Mouse (Mus musculus) hindbrain, embryonic 15.5 days (tissue): Measurements from ENCODE around the gene Prokr2. TPM values are rescaled to one million over a fixed set of nuclear protein-coding genes. Genes with fewer than 3 reads are reported as not detected.

Experiments
- ATAC-seq: fragments of 200-750 bp; cut with Nextera tagmentation; 2 replicates; pipeline ENCODE4 v1.8.0; 2017; ENCODE audit warnings: low read depth, moderate number of reproducible peaks, moderate TSS enrichment; ENCODE audit not compliant: low FRiP score
- H3K27ac ChIP-seq: fragments of 300-500 bp; sonication (generic); replicated peaks from 2 replicates; pipeline ENCODE4 v1.5.1; 2015; ENCODE audit warnings: mild to moderate bottlenecking, inconsistent platforms
- H3K27me3 ChIP-seq: fragments of 300-500 bp; sonication (generic); 2 replicates; pipeline ENCODE4 v1.6.1; 2015; ENCODE audit warnings: control low read depth, inconsistent platforms
- H3K36me3 ChIP-seq: fragments of 300-500 bp; sonication (generic); 2 replicates; pipeline ENCODE4 v1.6.1; 2015; ENCODE audit warnings: control low read depth, inconsistent platforms
- H3K4me1 ChIP-seq: fragments of 300-500 bp; sonication (generic); replicated peaks from 2 replicates; pipeline ENCODE4 v1.6.1; 2015; ENCODE audit warnings: control low read depth, inconsistent platforms
- H3K4me2 ChIP-seq: fragments of 300-500 bp; sonication (generic); 2 replicates; pipeline ENCODE4 v1.6.1; 2015; ENCODE audit warnings: moderate library complexity, mild to moderate bottlenecking, inconsistent platforms
- H3K4me3 ChIP-seq: fragments of 300-500 bp; sonication (generic); 2 replicates; pipeline ENCODE4 v1.5.1; 2015; ENCODE audit warnings: mild to moderate bottlenecking, inconsistent platforms
- H3K9ac ChIP-seq: fragments of 300-500 bp; sonication (generic); 2 replicates; pipeline ENCODE4 v1.6.1; 2015; ENCODE audit warnings: inconsistent platforms
- H3K9me3 ChIP-seq: fragments of 300-500 bp; sonication (generic); 2 replicates; pipeline ENCODE4 v1.6.1; 2016; ENCODE audit warnings: control low read depth, inconsistent platforms
- WGBS: fragments of 180-500 bp; shearing (Covaris S2); methylation state at CpG from one replicate; pipeline ENCODE4 v1.1.7; 2015; 5-methylcytosine and 5-hydroxymethylcytosine counted together
- polyA plus RNA-seq: library from polyadenylated mRNA; unstranded; fragments of >200 nt; fragmentation: Nextera tagmentation; extraction: Ambion mirVana; gene quantifications from 2 replicates; pipeline ENCODE4 v1.2.1, GENCODE M21; 2015

Gene Prokr2
- polyA plus RNA-seq, 1 experiment from 2014 or later = 5.2 TPM

DNA sequence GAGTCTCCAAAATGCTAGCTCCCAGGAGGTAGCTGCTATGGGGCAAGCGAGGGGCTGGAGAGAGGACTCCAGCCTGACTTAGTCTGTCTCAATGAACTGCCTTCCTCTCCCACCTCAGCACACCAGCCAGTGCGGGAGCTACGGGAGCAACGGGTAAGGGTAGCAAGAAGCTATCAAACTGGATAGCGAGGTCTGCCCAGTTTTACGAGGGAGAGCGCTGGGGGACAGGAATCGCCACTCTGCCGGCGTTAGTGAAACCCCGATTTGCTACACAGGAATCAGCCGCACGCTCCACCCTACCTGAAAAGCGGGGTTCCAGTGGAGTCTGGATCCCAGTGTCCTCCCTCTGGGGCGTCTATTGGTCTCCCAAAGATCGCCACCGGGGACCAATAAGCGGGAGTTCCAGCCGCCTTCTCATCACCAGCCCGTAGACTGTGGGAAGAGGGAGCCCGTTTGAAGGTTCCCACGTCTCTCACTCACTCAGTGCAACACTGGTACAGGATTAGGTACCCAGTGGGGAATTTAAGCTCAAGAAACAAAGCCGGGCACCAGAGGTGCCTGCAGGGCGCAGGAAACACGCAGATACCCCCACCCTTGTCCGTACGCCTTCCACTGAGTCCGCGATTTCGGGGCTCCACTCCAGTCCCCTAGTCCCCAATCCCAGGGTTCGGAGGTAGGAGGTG, 595 bp downstream of the Prokr2 start:
- under 1% methylated on average over 31 of the region's 31 CpGs for WGBS
- peak; percentile 80 for ATAC-seq

DNA sequence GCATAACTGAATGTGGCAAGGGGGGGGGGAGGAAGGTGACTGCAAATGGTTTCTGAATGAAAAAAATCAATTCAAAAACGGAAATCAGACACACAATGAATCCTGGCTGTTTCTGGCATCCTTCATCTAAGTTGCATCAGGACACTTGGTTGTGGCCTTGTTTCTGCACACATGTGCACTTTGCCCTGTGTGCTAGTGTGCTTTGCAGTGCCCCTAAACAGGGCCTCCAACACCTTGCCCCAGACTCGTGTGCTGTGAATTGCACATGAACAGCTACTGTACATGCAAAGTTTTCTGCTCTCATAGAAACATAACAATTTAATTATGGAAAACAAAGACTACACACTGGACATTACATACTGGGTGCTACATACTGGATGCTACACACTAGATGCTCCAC, 2.9 kb downstream of the Prokr2 start:
- Histone ChIP-seq H3K4me3 (no peak overlapping the region), H3K9ac (no peak overlapping the region), H3K4me2 (no peak overlapping the region), H3K27ac (no peak overlapping the region), H3K27me3 (peaks cover 12% of the 10 kb centered on the region), H3K9me3 (no peaks in the 10 kb centered on the region), H3K36me3 (no peaks in the 10 kb centered on the region), H3K4me1 (peaks cover 15% of the 10 kb centered on the region)
- 83% methylated on average over 2 of the region's 2 CpGs for WGBS
- no peak for ATAC-seq

More for the DNA sequence above, 595 bp downstream of the Prokr2 start:
- Histone ChIP-seq H3K4me1 (peaks cover 15% of the 10 kb centered on the region), H3K4me3 (peak overlapping the region; percentile 57), H3K27me3 (peaks cover 15% of the 10 kb centered on the region), H3K4me2 (peak overlapping the region; percentile 98), H3K9me3 (no peaks in the 10 kb centered on the region), H3K9ac (peak overlapping the region; percentile 53), H3K36me3 (no peaks in the 10 kb centered on the region), H3K27ac (no peak overlapping the region)

DNA sequence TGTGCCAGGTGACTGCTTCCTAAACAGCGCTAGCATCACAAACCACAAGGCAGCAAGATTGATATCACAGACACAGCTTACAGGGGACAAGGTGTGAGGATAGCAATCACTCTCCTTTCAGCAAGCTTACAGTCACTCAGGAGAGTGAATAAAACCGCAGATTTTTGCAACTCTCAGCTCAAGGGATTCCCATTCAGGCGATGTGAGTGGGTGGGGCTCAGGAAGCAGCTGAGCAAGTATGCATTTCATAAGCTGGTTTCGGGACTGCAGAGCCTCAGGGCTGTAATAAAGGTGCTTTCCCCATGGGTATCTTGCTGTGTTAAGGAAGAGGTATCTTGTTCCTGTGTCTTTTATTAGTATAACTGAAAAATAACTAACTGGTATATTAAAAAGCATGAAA, 5.6 kb downstream of the Prokr2 start:
- no peak for ATAC-seq
- H3K9me3 ChIP-seq = no peaks in the 10 kb centered on the region
- peaks cover 7% of the 10 kb centered on the region for H3K4me1 ChIP-seq
- H3K27me3 ChIP-seq = peaks cover 7% of the 10 kb centered on the region; the same call in 1 of the 2 replicates
- H3K27ac ChIP-seq = no peak overlapping the region
- WGBS = 66% methylated on average over 4 of the region's 4 CpGs
- H3K4me2 ChIP-seq = no peak overlapping the region
- H3K36me3 ChIP-seq = no peaks in the 10 kb centered on the region
- H3K4me3 ChIP-seq = no peak overlapping the region
- no peak overlapping the region for H3K9ac ChIP-seq

DNA sequence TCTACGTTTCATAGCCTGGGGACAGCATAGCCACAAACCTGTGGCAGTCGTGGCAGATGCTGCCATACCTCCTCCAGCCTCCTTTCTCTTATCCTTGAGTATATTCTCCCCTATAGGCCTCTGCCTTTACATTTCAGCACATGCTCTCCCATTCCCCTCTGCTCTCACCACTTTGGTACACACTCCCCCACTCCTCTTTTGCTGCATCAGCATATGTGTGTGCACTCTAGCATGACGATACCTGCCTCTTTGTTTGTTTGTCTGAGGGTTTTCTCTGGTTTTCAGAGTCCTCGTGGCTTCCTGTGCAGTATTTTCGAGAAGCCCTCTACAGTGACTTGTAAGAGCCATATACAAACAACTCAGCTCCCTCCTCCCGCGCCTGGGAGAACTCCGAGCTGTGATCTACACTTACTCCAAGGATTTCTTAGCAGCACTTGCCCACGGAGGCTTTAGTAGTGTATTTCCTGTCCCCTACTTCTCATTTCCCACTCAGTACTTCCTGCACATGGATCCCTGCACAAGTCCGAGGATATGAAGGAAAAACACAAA, 6.6 kb downstream of the Prokr2 start:
- no peak for ATAC-seq
- no peak overlapping the region for H3K27ac ChIP-seq
- H3K4me1 ChIP-seq = no peaks in the 10 kb centered on the region
- H3K4me3 ChIP-seq = no peak overlapping the region
- no peaks in the 10 kb centered on the region for H3K36me3 ChIP-seq
- WGBS = 72% methylated on average over 10 of the region's 10 CpGs
- no peak overlapping the region for H3K4me2 ChIP-seq
- peaks cover 4% of the 10 kb centered on the region; the same call in 1 of the 2 replicates for H3K27me3 ChIP-seq
- H3K9ac ChIP-seq = no peak overlapping the region
- no peaks in the 10 kb centered on the region for H3K9me3 ChIP-seq

DNA sequence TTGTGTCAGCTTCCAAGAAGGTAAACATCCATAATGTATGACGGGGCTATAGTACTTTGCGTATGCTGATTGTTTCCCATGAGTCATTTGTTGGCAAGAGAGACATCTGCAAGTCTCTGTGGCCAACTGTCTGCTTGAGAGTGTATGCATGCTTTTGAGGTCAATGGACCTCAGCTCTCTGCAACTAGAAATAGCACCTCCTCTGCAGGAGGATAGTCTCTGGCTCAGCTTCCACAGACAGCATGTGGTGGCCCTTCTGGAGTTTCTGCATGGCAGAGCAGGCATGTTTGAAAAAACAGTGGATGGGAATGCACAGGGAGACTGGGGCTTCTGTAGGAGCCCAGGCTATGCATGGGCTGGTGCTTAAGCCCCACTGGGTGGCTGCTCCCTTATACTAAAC, 7.8 kb downstream of the Prokr2 start:
- H3K27me3 ChIP-seq = no peaks in the 10 kb centered on the region

DNA sequence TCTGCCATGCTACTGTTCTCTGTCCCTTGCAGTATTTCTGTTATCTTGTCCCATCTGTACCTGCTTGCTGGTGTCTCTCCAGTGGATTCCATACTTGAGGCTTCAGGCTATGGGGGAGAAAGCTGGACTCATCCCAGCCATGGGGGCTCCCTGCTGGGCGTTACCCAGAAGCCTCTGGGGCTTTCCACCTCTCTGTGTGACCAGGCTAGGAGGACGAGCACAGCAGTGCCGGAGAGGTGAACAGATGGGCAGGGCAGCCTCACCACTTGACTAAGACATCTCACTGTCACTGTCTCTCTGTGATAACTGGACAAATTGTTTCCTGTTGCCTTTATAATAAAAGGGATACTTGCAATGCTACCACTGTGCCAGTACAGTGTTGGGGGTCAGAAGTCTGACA, 9.5 kb downstream of the Prokr2 start:
- no peak for ATAC-seq
- Histone ChIP-seq H3K27me3 (no peaks in the 10 kb centered on the region), H3K4me3 (no peak overlapping the region), H3K27ac (no peak overlapping the region), H3K4me2 (no peak overlapping the region), H3K36me3 (no peaks in the 10 kb centered on the region), H3K4me1 (no peaks in the 10 kb centered on the region), H3K9ac (no peak overlapping the region), H3K9me3 (no peaks in the 10 kb centered on the region)
- 69% methylated on average over 3 of the region's 3 CpGs for WGBS

More for the DNA sequence above, 7.8 kb downstream of the Prokr2 start:
- Histone ChIP-seq H3K4me2 (no peak overlapping the region), H3K9me3 (no peaks in the 10 kb centered on the region), H3K9ac (no peak overlapping the region), H3K36me3 (no peaks in the 10 kb centered on the region), H3K27ac (no peak overlapping the region), H3K4me3 (no peak overlapping the region), H3K4me1 (no peaks in the 10 kb centered on the region)
- ATAC-seq = no peak
- WGBS = 76% methylated on average over 2 of the region's 2 CpGs

DNA sequence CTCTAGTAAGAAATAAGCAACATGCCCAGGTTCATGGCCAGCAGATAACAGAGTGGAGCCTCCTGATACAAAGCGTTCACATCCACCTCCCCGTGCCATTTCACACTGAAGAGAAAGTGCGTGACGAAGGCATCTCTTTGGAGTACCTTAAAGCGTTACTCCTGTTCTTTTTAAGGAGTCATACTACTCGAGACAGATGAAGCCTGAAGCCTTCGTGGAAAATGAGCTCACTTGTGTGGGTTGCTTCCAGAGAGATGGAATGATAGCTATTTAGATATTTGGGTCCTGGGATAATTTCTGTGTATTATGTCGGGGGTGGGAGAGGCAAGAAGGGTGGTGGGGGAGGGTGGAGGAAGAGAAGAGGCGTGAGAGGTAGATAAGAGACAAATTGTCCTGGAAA, 10.1 kb downstream of the Prokr2 start:
- H3K4me2 ChIP-seq = no peak overlapping the region
- no peak for ATAC-seq
- no peaks in the 10 kb centered on the region for H3K36me3 ChIP-seq
- no peak overlapping the region for H3K27ac ChIP-seq
- H3K9me3 ChIP-seq = no peaks in the 10 kb centered on the region
- no peaks in the 10 kb centered on the region for H3K27me3 ChIP-seq
- no peak overlapping the region for H3K4me3 ChIP-seq
- H3K4me1 ChIP-seq = no peaks in the 10 kb centered on the region
- H3K9ac ChIP-seq = no peak overlapping the region
- 94% methylated on average over 9 of the region's 9 CpGs for WGBS

DNA sequence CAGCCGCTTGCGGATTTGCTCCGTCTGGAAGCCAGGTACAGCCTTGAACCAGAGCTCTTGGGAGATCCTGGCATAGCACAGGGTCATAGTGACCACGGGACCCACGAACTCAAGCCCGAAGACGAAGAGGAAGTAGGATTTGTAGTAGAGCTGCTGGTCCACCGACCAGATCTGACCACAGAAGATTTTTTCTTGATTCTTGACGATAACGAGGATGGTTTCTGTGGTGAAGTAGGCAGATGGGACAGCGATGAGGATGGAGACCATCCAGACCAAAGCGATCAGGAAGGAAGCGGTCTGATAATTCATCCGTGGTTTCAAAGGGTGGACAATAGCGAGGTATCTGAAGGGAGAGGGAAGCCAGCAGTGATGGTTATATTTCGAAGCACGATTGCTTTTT, 11.5 kb downstream of the Prokr2 start:
- H3K4me3 ChIP-seq = no peak overlapping the region
- H3K36me3 ChIP-seq = no peaks in the 10 kb centered on the region
- H3K27ac ChIP-seq = no peak overlapping the region
- no peaks in the 10 kb centered on the region for H3K9me3 ChIP-seq
- H3K4me2 ChIP-seq = no peak overlapping the region
- H3K27me3 ChIP-seq = no peaks in the 10 kb centered on the region
- no peak for ATAC-seq
- H3K4me1 ChIP-seq = no peaks in the 10 kb centered on the region
- no peak overlapping the region for H3K9ac ChIP-seq
- WGBS = 93% methylated on average over 17 of the region's 17 CpGs

DNA sequence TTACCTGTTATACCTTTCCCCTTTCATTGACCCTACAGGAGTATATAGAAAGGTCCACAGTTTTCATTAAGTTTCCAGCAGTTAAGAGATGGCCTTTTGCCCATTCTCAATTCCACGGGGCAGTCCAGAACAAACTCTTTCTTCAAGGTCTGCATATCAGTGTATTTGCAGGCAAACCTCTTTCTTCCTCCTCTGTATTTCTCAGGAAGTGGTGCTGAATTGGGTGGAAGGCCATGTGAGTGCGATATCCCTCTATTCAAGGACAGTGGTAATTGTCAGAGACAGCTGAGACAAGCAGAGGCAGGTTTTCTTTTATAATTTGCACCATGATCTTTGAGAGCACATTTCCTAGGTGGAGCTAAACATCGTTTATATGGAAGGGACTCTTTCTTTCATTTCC, 16.8 kb downstream of the Prokr2 start:
- H3K9ac ChIP-seq = no peak overlapping the region
- H3K27me3 ChIP-seq = no peaks in the 10 kb centered on the region
- no peak overlapping the region for H3K27ac ChIP-seq
- no peak overlapping the region for H3K4me2 ChIP-seq
- WGBS = 88% methylated on average over 3 of the region's 3 CpGs
- H3K36me3 ChIP-seq = no peaks in the 10 kb centered on the region
- H3K4me3 ChIP-seq = no peak overlapping the region
- H3K9me3 ChIP-seq = no peaks in the 10 kb centered on the region
- no peaks in the 10 kb centered on the region for H3K4me1 ChIP-seq
- no peak for ATAC-seq

DNA sequence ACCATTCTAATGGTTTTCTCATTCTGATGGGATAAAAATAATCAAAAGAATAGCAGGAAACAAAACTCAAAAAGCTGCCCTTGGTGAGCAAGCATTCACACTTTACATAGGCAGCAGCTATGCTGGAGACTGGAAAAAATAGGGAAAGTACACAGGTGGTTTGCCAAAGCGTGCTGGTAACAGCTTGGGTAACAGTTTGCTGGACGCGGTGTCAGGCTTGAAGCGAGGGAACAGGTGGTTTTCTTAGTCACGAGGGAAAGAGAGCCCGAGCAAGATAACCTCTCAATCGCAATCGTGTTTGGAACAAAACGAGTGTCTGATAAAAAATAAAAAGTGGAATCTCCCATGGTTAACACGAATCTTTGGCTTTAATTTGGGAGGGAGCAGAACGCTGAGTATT, 41.4 kb downstream of the Prokr2 start:
- Histone ChIP-seq H3K4me2 (no peak overlapping the region), H3K4me1 (no peaks in the 10 kb centered on the region), H3K4me3 (no peak overlapping the region), H3K27ac (no peak overlapping the region), H3K27me3 (no peaks in the 10 kb centered on the region), H3K9me3 (no peaks in the 10 kb centered on the region), H3K36me3 (no peaks in the 10 kb centered on the region), H3K9ac (no peak overlapping the region)
- no peak for ATAC-seq
- WGBS = 91% methylated on average over 11 of the region's 11 CpGs

DNA sequence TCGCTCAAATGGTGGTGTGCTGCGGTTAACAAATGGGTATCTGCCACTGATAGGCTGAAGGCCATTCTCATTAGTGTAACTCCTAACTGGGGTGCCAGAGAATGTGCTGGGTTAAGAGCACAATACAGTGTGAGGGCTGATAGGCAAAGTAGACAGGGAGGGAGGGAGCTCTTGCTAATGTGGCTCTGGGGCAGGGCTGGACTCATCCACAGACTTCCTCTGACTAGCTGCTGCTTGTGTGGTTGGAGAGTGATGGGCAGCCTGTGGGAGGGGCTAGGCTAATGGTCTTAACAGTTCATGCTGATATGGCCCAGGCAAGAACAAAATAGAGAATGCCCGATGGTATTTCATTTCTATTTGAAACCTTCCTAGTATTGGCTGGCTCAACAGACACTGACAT, 44.0 kb downstream of the Prokr2 start:
- Histone ChIP-seq H3K4me2 (no peak overlapping the region), H3K4me1 (no peaks in the 10 kb centered on the region), H3K9me3 (no peaks in the 10 kb centered on the region), H3K4me3 (no peak overlapping the region), H3K36me3 (no peaks in the 10 kb centered on the region), H3K27ac (no peak overlapping the region), H3K27me3 (no peaks in the 10 kb centered on the region), H3K9ac (no peak overlapping the region)
- 97% methylated on average over 3 of the region's 3 CpGs for WGBS
- ATAC-seq = no peak

DNA sequence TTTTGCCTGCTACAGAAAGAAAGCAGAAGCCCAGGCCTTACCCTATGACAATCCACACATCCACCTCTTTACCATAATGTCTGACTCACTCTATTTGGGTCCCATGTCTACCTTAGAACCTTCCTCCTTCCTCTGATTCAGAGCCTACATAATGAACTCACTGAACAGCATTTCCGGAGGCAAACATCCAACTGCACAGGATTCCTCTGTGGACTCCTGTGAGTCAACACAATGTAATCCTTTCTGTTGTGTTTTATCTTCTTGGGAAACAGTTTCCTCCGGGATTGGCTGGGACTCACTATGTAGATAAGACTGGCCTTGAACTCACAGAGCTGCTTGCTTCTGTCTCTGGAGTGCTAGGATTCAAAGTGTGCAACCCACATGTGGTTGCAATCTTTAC, 44.9 kb downstream of the Prokr2 start:
- Histone ChIP-seq H3K27me3 (no peaks in the 10 kb centered on the region), H3K4me2 (no peak overlapping the region), H3K4me1 (no peaks in the 10 kb centered on the region), H3K9ac (no peak overlapping the region), H3K27ac (no peak overlapping the region), H3K4me3 (no peak overlapping the region), H3K36me3 (no peaks in the 10 kb centered on the region), H3K9me3 (no peaks in the 10 kb centered on the region)
- 83% methylated on average over 2 of the region's 2 CpGs for WGBS
- ATAC-seq = no peak

DNA sequence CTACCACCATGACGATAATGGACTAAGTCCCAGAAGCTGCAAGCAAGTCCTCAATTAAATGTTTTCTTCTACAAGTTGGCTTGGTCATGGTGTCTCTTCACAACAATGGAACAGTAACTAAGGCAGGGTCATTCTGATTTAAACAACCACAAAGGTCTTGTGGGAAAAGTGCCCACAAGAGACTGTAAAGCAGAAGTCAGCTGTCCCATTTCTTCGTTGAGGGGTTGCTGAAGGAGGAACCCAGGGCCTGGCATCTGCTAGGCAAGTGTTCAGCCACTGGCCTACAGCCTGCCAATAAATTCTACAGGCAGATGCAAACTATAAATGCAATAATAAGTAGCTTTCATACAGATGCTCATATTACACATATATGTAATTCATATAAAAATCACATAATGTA, 48.0 kb downstream of the Prokr2 start:
- H3K9ac ChIP-seq = no peak overlapping the region
- no peak for ATAC-seq

More for the DNA sequence above, 48.0 kb downstream of the Prokr2 start:
- H3K4me3 ChIP-seq = no peak overlapping the region
- no peak overlapping the region for H3K4me2 ChIP-seq
- WGBS = 85% methylated on average over 2 of the region's 2 CpGs
- H3K36me3 ChIP-seq = no peaks in the 10 kb centered on the region
- no peaks in the 10 kb centered on the region for H3K9me3 ChIP-seq
- no peaks in the 10 kb centered on the region for H3K4me1 ChIP-seq
- no peak overlapping the region for H3K27ac ChIP-seq
- H3K27me3 ChIP-seq = no peaks in the 10 kb centered on the region
